Mouse (Mus musculus) liver, embryonic 14.5 days (tissue): ENCODE data around the gene Gamt.

Experiments used
- CTCF ChIP-seq: IDR thresholded peaks from 2 replicates; pipeline ENCODE4 v1.5.1; 2016; ENCODE audit warnings: antibody characterized with exemption, low read depth, control low read depth
- EP300 ChIP-seq: IDR thresholded peaks from 2 replicates; pipeline ENCODE4 v1.6.1; 2016; ENCODE audit warnings: antibody characterized with exemption, low read depth

- TF ChIP-seq CTCF (peak; percentile 90), EP300 (no peak)
These were observed 34.2 kb downstream of the Gamt start, which contains the start of gene Mum1 for GRCm38 (mm10) chr10:80226416-80227165.
